Mouse (Mus musculus) lung, postnatal 4 days (tissue): ENCODE results near the gene Sult1c1.
"Not testable (repeated sequence)": the region's sequence is repeated elsewhere in the genome, so short reads cannot be mapped to it uniquely, and the experiment has no call there.

Experiments
- DNase-seq, 2 experiments: peaks; one replicate each; pipeline ENCODE4 v3.0.0; 2021

The Sult1c1 gene

DNA sequence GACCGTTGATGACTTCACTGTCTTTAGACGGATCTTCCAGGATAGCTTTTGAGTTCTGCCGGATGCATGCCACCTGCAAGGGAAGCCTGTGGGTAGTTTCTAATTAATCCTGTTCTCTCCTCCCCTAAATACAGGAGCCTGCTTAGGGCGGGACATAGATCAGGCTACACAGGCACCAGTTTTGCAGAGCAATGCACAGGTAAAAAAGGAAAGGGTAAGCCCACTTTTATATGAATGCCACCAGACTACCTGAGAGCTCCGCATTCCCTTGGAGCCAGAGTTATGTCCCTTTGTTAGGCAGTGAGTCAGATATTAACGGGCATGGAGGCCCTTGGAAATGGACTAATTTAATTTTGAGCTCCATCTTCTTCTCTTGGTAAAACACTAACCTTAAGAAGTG, at the start of gene Sult1c1:
Gene Sult1c1, minus strand, starts transcription at position 101 of the 400 bp plus-strand sequence.
- DNase-seq = no peak

DNA sequence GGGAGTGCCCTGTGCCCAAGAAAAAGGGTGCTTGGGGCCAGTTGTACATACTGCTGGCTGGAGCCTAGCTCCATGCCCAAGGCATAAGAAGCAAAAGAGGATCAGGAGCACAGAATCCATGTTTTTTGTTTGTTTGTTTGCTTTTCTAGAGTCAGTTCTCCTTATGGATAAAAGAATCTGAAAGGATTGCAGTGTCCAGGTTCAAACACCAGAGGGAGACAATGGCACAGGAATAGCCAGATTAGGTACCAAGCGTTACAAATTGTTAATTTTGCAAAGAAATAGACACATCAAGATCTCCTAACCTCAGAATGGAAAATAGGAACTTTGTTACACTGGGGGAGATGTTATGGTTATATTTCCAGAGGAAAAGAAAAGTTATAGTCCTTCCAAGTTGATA, 23.7 kb upstream of the Sult1c1 start:
- no peak for DNase-seq

GRCm38 (mm10) chr17:54011196-54011595, 20.7 kb upstream of the Sult1c1 start:
- DNase-seq = no peak

DNA sequence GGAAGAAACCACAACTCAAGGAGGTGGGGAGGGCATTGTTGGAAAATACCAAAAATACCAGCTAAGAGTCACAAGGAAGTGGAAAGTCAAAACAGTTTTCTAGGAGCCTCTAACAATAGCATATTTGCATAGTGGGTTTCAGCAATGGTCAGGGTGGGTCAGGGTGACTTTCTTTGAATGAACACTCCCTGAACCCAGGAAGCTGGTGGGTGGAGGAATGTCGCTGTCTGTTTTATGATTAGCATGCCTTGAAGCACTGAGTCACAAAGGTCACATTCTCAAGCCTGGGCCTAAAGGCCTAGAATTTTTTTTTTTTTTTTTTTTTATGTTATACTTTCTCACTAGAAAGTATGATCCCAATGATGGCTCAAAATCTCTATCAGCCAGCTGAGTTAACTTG, 20.1 kb upstream of the Sult1c1 start:
- not testable (repeated sequence) for DNase-seq

DNA sequence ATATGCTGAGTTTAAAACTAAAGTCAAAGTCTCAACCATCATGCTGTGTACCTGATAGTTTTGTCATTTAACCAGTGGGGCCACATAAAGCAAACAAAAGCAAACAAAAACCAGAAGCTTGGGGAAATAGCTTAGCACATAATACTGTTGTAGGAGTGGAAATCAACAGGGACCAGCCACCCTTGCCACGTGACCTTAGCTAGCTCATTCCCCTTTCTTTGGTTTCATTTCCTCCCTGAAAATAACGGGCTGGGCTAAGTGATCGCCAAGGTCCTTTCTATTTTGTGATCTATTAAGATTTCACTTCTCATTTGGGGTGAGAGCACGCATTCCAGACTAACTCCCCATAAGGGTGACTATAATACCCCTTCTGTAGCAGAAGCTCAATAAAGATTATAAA, 13.0 kb upstream of the Sult1c1 start:
- no peak for DNase-seq

DNA sequence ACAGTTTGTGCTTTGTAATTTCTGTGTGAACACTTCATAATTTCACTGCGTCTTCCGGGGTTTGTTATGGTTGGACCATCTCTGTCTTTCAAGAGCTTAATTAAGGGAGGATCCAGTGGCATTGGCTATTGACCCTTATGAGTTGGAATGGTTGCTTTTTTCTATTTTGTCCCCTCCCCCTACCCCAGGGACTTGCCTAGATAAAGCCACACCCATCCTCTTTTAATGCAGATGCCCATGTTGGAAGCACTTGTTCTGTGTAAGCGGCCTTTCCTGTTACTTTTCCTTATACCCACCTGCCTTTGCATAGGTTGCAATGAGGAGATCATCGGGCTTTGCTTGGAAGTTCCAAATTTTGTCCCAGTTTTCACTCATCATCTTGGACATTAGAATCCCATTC, 16.9 kb downstream of the Sult1c1 start:
- DNase-seq = no peak

DNA sequence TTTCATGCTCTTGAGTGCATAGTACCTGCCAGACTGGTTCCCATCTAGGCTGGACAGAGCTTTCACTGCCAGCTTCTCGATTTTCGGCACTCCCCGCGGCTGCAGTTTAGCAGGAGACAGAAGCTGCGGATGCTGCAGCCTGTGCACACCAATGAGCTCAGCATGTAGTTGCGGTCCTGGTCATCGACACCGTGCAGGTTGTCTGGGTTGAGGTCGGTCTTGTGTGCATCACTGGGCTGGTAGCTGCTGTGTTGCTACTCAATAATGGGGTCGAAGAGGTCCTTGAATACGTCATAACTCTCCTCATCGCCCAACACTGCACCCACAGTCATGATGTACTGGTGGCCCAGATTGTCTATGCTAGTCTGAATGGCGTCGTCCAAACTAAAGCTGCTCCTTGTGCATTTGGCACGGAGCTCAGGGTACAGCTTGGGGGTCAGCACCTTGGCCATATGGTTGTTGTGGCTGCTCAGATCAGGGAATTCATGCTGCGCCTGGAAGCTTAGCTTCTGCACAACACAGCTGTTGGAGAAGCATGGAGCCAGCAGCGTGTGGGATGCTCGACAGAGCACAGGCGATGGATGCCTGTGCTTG, 48.8 kb downstream of the Sult1c1 start:
- DNase-seq = no peak

GRCm38 (mm10) chr17:53940726-53941125, 49.7 kb downstream of the Sult1c1 start:
- DNase-seq = no peak
